Mouse (Mus musculus) 3134 (cell line): ENCODE measurements around the gene Wars.
"Not testable (repeated sequence)": the region's sequence is repeated elsewhere in the genome, so short reads cannot be mapped to it uniquely, and the experiment has no call there.

Experiments used
- DNase-seq: peaks from one replicate; pipeline ENCODE4 v3.0.0-alpha.2; 2011; ENCODE audit warnings: low spot score; ENCODE audit not compliant: insufficient read length; ENCODE audit errors: extremely low read depth

Gene Wars

GRCm38 (mm10) chr12:108857589-108858184 is 36.3 kb downstream of the Wars start:
- no peak for DNase-seq

- no peak for DNase-seq
Measured at GRCm38 (mm10) chr12:108857109-108857508, 36.9 kb downstream of the Wars start.

GRCm38 (mm10) chr12:108856186-108856585 is 37.8 kb downstream of the Wars start:
- no peak for DNase-seq

- no peak for DNase-seq
Measured at GRCm38 (mm10) chr12:108855081-108855480, 38.9 kb downstream of the Wars start.

GRCm38 (mm10) chr12:108852822-108853221 is 41.2 kb downstream of the Wars start:
- DNase-seq = no peak

GRCm38 (mm10) chr12:108850886-108851285 is 43.1 kb downstream of the Wars start:
- no peak for DNase-seq

GRCm38 (mm10) chr12:108850129-108850528 is 43.8 kb downstream of the Wars start:
- no peak for DNase-seq

- DNase-seq = no peak
Measured at GRCm38 (mm10) chr12:108849488-108850022, 44.4 kb downstream of the Wars start.

GRCm38 (mm10) chr12:108848033-108848432 is 45.9 kb downstream of the Wars start:
- DNase-seq = not testable (repeated sequence)

- DNase-seq = no peak
Measured at GRCm38 (mm10) chr12:108842663-108843062, 51.3 kb downstream of the Wars start.

GRCm38 (mm10) chr12:108841181-108841580 is 52.8 kb downstream of the Wars start:
- no peak for DNase-seq

GRCm38 (mm10) chr12:108836722-108837121 is 57.3 kb downstream of the Wars start:
- DNase-seq = no peak

GRCm38 (mm10) chr12:108835840-108836409 is 58.0 kb downstream of the Wars start, which contains the start of the genes Slc25a29 and Slc25a47:
TSS of gene Slc25a29 (minus strand) at chr12:108835883.
TSS of gene Slc25a47 (plus strand) at chr12:108836046.
- DNase-seq = peak; percentile 97

- DNase-seq = no peak
Measured at GRCm38 (mm10) chr12:108835208-108835839, 58.6 kb downstream of the Wars start.

- DNase-seq = no peak
Measured at GRCm38 (mm10) chr12:108834786-108835185, 59.2 kb downstream of the Wars start.

GRCm38 (mm10) chr12:108834337-108834736 is 59.6 kb downstream of the Wars start:
- DNase-seq = no peak

GRCm38 (mm10) chr12:108833408-108833807 is 60.6 kb downstream of the Wars start:
- DNase-seq = no peak

GRCm38 (mm10) chr12:108832851-108833250 is 61.1 kb downstream of the Wars start:
- DNase-seq = no peak

- peak; percentile 84 for DNase-seq
Measured at GRCm38 (mm10) chr12:108831966-108832643, 61.9 kb downstream of the Wars start.

- DNase-seq = no peak
Measured at GRCm38 (mm10) chr12:108830358-108830757, 63.6 kb downstream of the Wars start.

GRCm38 (mm10) chr12:108829636-108830035 is 64.3 kb downstream of the Wars start:
- no peak for DNase-seq
